Mouse (Mus musculus) CH12.LX (cell line): Measurements from ENCODE around the gene 6330403K07Rik. TPM values are rescaled to one million over a fixed set of nuclear protein-coding genes. Genes with fewer than 3 reads are reported as not detected.

Source experiments
- DNase-seq: peaks from one replicate; pipeline ENCODE4 v3.0.0-alpha.2; 2013; ENCODE audit errors: extremely low read depth
- H3K27ac ChIP-seq: 2 replicates; pipeline ENCODE4 v1.5.1; 2012; ENCODE audit warnings: low read depth, mild to moderate bottlenecking, control low read depth, moderate library complexity; ENCODE audit not compliant: insufficient read depth
- H3K27me3 ChIP-seq: replicated peaks from 2 replicates; pipeline ENCODE3; 2012; ENCODE audit warnings: inconsistent platforms
- H3K36me3 ChIP-seq, 2 experiments: replicated peaks in 1 of 2; 2 replicates each; pipeline versions ENCODE3 to v1.6.1; 2012; ENCODE audit warnings: inconsistent platforms in 1 of 2, low read length in 1 of 2, mild to moderate bottlenecking in 1 of 2, mixed read lengths in 1 of 2, moderate library complexity in 1 of 2; ENCODE audit not compliant: control insufficient read depth in 1 of 2, insufficient read depth in 1 of 2
- H3K4me1 ChIP-seq, 2 experiments: 2 replicates each; pipeline ENCODE4 v1.6.1; 2012; ENCODE audit warnings: inconsistent platforms in 1 of 2, moderate library complexity in 1 of 2; ENCODE audit not compliant: insufficient read depth in 2 of 2, control insufficient read depth in 1 of 2
- H3K4me2 ChIP-seq: 2 replicates; pipeline ENCODE4 v1.6.1; 2012; ENCODE audit warnings: low read depth, mild to moderate bottlenecking, control low read depth; ENCODE audit not compliant: poor library complexity, insufficient read depth, severe bottlenecking
- H3K4me3 ChIP-seq, 3 experiments: fragments of 150-350 bp in 1 of 3; sonication (generic) in 1 of 3; replicated peaks in 1 of 3; 2 replicates each; pipeline versions ENCODE3 to v1.5.1; 2011 to 2012; ENCODE audit warnings: low read depth in 2 of 3, low read length in 2 of 3, mild to moderate bottlenecking in 2 of 3, moderate library complexity in 2 of 3, control low read depth in 1 of 3, improper control_type of control experiment in 1 of 3, inconsistent platforms in 1 of 3, mixed read lengths in 1 of 3; ENCODE audit not compliant: poor library complexity in 1 of 3
- H3K79me2 ChIP-seq: replicated peaks from 2 replicates; pipeline ENCODE4 v1.6.1; 2012; ENCODE audit warnings: mild to moderate bottlenecking, moderate library complexity; ENCODE audit not compliant: control insufficient read depth, poor library complexity, insufficient read depth, severe bottlenecking; ENCODE audit errors: extremely low read depth
- H3K9ac ChIP-seq: 2 replicates; pipeline ENCODE4 v1.6.1; 2012; ENCODE audit warnings: low read depth, mild to moderate bottlenecking, control low read depth, moderate library complexity; ENCODE audit not compliant: insufficient read depth
- H3K9me3 ChIP-seq: replicated peaks from 2 replicates; pipeline ENCODE3; 2012; ENCODE audit warnings: low read length, inconsistent platforms, mixed read lengths
- BHLHE40 ChIP-seq: IDR thresholded peaks from 2 replicates; pipeline ENCODE4 v1.6.1; 2011; ENCODE audit warnings: mild to moderate bottlenecking, low read depth, low read length, improper control_type of control experiment
- CHD2 ChIP-seq: IDR thresholded peaks from 2 replicates; pipeline ENCODE4 v1.6.1; 2011; ENCODE audit warnings: low read length, improper control_type of control experiment
- CTCF ChIP-seq, 2 experiments: IDR thresholded peaks in 1 of 2; conservative IDR thresholded peaks in 1 of 2; 2 replicates each; pipeline ENCODE4 v1.5.1; 2011 to 2012; ENCODE audit warnings: low read depth in 2 of 2, low read length in 2 of 2, improper control_type of control experiment in 1 of 2, inconsistent platforms in 1 of 2, mild to moderate bottlenecking in 1 of 2, moderate library complexity in 1 of 2
- E2F4 ChIP-seq: IDR thresholded peaks from 2 replicates; pipeline ENCODE4 v1.6.1; 2011; ENCODE audit warnings: low read depth, low read length, improper control_type of control experiment; ENCODE audit not compliant: insufficient replicate concordance
- GABPA ChIP-seq: IDR thresholded peaks from 2 replicates; pipeline ENCODE4 v1.6.1; 2012; ENCODE audit warnings: low read depth, low read length, improper control_type of control experiment, inconsistent platforms; ENCODE audit not compliant: insufficient replicate concordance
- IRF4 ChIP-seq: IDR thresholded peaks from 2 replicates; pipeline ENCODE4 v1.6.1; 2014; ENCODE audit warnings: low read depth, mild to moderate bottlenecking, inconsistent platforms, low read length, improper control_type of control experiment
- MAFK ChIP-seq: IDR thresholded peaks from 2 replicates; pipeline ENCODE4 v1.6.1; 2011; ENCODE audit warnings: low read length, improper control_type of control experiment; ENCODE audit not compliant: insufficient replicate concordance
- MAX ChIP-seq: IDR thresholded peaks from 2 replicates; pipeline ENCODE4 v1.6.1; 2011; ENCODE audit warnings: low read length, improper control_type of control experiment
- MEF2A ChIP-seq: IDR thresholded peaks from 2 replicates; pipeline ENCODE4 v1.6.1; 2014; ENCODE audit warnings: low read depth, mild to moderate bottlenecking, inconsistent platforms, low read length, improper control_type of control experiment, borderline replicate concordance
- NELFE ChIP-seq: IDR thresholded peaks from 2 replicates; pipeline ENCODE4 v1.6.1; 2011; ENCODE audit warnings: low read depth, low read length, improper control_type of control experiment
- PAX5 ChIP-seq: IDR thresholded peaks from 2 replicates; pipeline ENCODE4 v1.6.1; 2012; ENCODE audit warnings: low read length, inconsistent platforms, mixed read lengths
- POLR2A ChIP-seq: IDR thresholded peaks from 2 replicates; pipeline ENCODE4 v1.6.1; 2011; ENCODE audit warnings: low read depth, mild to moderate bottlenecking, improper control_type of control experiment, low read length
- RAD21 ChIP-seq: IDR thresholded peaks from 2 replicates; pipeline ENCODE4 v1.6.1; 2011; ENCODE audit warnings: low read depth, mild to moderate bottlenecking, low read length, improper control_type of control experiment, moderate library complexity
- SMC3 ChIP-seq: IDR thresholded peaks from 2 replicates; pipeline ENCODE4 v1.6.1; 2011; ENCODE audit warnings: low read depth, low read length, improper control_type of control experiment
- TBP ChIP-seq: conservative IDR thresholded peaks from 2 replicates; pipeline ENCODE4 v1.6.1; 2011; ENCODE audit warnings: low read depth, low read length, improper control_type of control experiment
- USF1 ChIP-seq: IDR thresholded peaks from 2 replicates; pipeline ENCODE4 v1.6.1; 2014; ENCODE audit warnings: low read depth, mild to moderate bottlenecking, inconsistent platforms, low read length, improper control_type of control experiment
- ZC3H11A ChIP-seq: IDR thresholded peaks from 2 replicates; pipeline ENCODE4 v1.6.1; 2012; ENCODE audit warnings: low read depth, mild to moderate bottlenecking, inconsistent platforms, low read length, improper control_type of control experiment
- ZKSCAN1 ChIP-seq: IDR thresholded peaks from 2 replicates; pipeline ENCODE4 v1.6.1; 2012; ENCODE audit warnings: low read depth, inconsistent platforms, low read length, improper control_type of control experiment, borderline replicate concordance
- ZMIZ1 ChIP-seq: IDR thresholded peaks from 2 replicates; pipeline ENCODE4 v1.6.1; 2012; ENCODE audit warnings: low read depth, mild to moderate bottlenecking, inconsistent platforms, low read length, improper control_type of control experiment
- ZNF384 ChIP-seq: IDR thresholded peaks from 2 replicates; pipeline ENCODE4 v1.6.1; 2012; ENCODE audit warnings: low read depth, low read length, improper control_type of control experiment, inconsistent platforms
- dilution Hi-C: fragments of 300-500 bp; cut with MboI; formaldehyde crosslinking; loops from 2 replicates; pipeline ENCODE4 v1.14.3; 2020; ENCODE audit warnings: low sequenced_read_pairs; ENCODE audit not compliant: extremely low pct_unique_long_range_greater_than_20kb, extremely low pct_ligation_motif_present
- in situ Hi-C: fragments of 300-500 bp; cut with MboI; formaldehyde crosslinking; loops from 3 replicates; pipeline ENCODE4 v1.14.3; 2019; ENCODE audit warnings: low sequenced_read_pairs, low pct_ligation_motif_present, low pct_unique_long_range_greater_than_20kb, mixed read lengths
- polyA plus RNA-seq: library from polyadenylated mRNA; unstranded; fragments of >175 nt; gene quantifications from 2 replicates; pipeline ENCODE4 v1.2.1, GENCODE M21; 2012; ENCODE audit warnings: low read depth; ENCODE audit not compliant: insufficient read length
- total RNA-seq, 2 experiments: library from RNA; depleted of rRNA; stranded (reverse); fragments of 300-350 nt in 1 of 2; fragments of >200 nt in 1 of 2; gene quantifications; 2 replicates each; pipeline ENCODE4 v1.2.3; 2012 to 2014

The 6330403K07Rik gene
- total and polyA plus RNA-seq, 3 experiments = 0.20 TPM; not detected in 2

DNA sequence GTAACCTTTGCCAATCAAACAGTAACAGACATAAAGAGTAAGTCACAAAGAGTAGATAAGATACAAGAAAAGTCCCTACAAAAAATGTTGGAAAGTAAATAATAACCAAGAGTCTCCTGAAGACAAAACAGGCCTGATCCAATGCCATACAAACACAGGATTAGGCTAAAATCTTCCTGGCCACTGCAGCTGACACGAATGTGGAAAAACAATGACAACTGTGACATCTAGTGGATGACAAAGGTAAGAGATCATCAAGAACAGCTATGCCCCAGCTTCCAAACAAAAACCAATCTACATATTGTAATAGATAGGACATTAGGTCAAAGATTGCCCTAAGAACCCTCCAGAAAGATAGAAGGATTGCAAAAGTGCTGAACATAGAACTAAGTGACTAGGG is 19.2 kb upstream of the 6330403K07Rik start:
- Histone ChIP-seq H3K27me3 (no peaks in the 10 kb centered on the region), H3K4me3 (no peak overlapping the region), H3K4me2 (no peak overlapping the region), H3K4me1 (peaks cover 0 to 2% of the 10 kb centered on the region in 2 experiments; a peak in 1 of 4 replicates), H3K27ac (no peak overlapping the region), H3K9ac (no peak overlapping the region), H3K36me3 (no peaks in the 10 kb centered on the region), H3K79me2 (no peaks in the 10 kb centered on the region), H3K9me3 (no peaks in the 10 kb centered on the region)
- TF ChIP-seq ZC3H11A (no peak), USF1 (no peak), GABPA (no peak), MEF2A (no peak), ZMIZ1 (no peak), RAD21 (peak; percentile 94), SMC3 (peak; percentile 64), CTCF (conservative IDR thresholded peaks at IDR 0.05 in 1 of 2, IDR thresholded peaks at IDR 0.05 in 1 of 2; ENCODE audit: low read depth in 2 of 2, low read length in 2 of 2) (peak; percentile 50 to 83)
- DNase-seq = peak; percentile 51
- in situ Hi-C loops (no loop called here), dilution Hi-C loops (no loop called here)

DNA sequence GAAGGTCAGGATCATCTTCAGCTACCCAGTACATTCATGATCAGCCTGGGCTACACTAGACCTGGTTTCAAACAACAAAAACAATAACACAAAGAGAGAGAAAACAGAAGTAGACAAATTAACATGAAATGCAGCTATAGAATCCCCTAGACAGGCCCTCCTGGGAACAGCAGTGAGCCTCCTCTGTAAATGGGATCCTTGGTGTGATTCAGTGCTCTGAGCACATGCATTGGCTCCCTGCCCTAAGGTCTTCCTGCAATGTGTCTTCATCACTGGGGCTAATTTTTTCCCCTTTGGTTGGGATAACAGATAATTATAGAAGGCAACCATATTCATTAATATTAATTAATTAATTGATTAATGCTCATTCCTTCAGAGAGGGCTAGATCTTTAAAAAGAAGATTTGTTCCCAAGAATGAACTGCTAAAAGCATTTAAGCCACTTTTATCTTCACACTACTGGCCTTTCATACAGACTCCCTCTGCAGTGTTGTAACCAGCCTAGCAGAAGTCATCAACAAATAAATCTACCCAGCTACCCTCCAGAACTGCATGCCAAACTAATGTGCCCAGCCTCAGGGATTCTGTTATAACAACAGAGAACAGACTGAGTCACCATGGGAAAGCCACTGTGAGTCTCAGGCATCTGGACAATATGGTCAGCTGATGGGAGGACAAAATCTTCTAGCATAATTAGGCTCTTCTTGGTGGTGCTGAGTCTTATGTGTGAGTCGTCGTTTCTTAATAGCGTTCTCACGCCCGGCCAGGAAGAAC is 6.4 kb upstream of the 6330403K07Rik start:
- Histone ChIP-seq H3K4me1 (no peaks in the 10 kb centered on the region), H3K4me3 (no peak overlapping the region), H3K9ac (no peak overlapping the region), H3K9me3 (peaks cover 5% of the 10 kb centered on the region), H3K79me2 (no peaks in the 10 kb centered on the region), H3K4me2 (no peak overlapping the region), H3K27me3 (no peaks in the 10 kb centered on the region), H3K36me3 (no peaks in the 10 kb centered on the region), H3K27ac (no peak overlapping the region)
- in situ Hi-C loops = no loop called here
- TF ChIP-seq BHLHE40 (no peak), ZKSCAN1 (no peak), SMC3 (no peak), NELFE (no peak), GABPA (no peak), PAX5 (no peak), E2F4 (no peak), CTCF (conservative IDR thresholded peaks at IDR 0.05 in 1 of 2, IDR thresholded peaks at IDR 0.05 in 1 of 2; ENCODE audit: low read depth in 2 of 2, low read length in 2 of 2) (no peak), CHD2 (no peak), POLR2A (no peak), MAFK (no peak), IRF4 (no peak), MAX (no peak), TBP (no peak), ZNF384 (no peak), USF1 (no peak)
- DNase-seq = no peak
- dilution Hi-C loops = no loop called here
